Mouse (Mus musculus) intestine, embryonic 16.5 days (tissue): ENCODE results near the gene Etfbkmt. TPM values are rescaled to one million over a fixed set of nuclear protein-coding genes. Genes with fewer than 3 reads are reported as not detected.
A peak's percentile ranks its signal among the peaks of the same experiment; 100 is the strongest.
"Not testable (repeated sequence)": the region's sequence is repeated elsewhere in the genome, so short reads cannot be mapped to it uniquely, and the experiment has no call there.

ENCODE experiments used
- ATAC-seq: fragments of 200-750 bp; cut with Nextera tagmentation; 2 replicates; pipeline ENCODE4 v1.8.0; 2017; ENCODE audit warnings: moderate TSS enrichment, moderate library complexity
- H3K27ac ChIP-seq: fragments of 300-500 bp; sonication (generic); 2 replicates; pipeline ENCODE4 v1.5.1; 2014; ENCODE audit warnings: mild to moderate bottlenecking, low read length
- H3K27me3 ChIP-seq: fragments of 300-500 bp; sonication (generic); replicated peaks from 2 replicates; pipeline ENCODE4 v1.6.1; 2014; ENCODE audit warnings: low read length, control low read depth, mixed read lengths; ENCODE audit not compliant: control insufficient read depth, insufficient read depth
- H3K36me3 ChIP-seq: fragments of 300-500 bp; sonication (generic); 2 replicates; pipeline ENCODE4 v1.6.1; 2014; ENCODE audit warnings: low read length, control low read depth; ENCODE audit not compliant: control insufficient read depth, insufficient read depth
- H3K4me1 ChIP-seq: fragments of 300-500 bp; sonication (generic); 2 replicates; pipeline ENCODE4 v1.6.1; 2014; ENCODE audit warnings: low read length, control low read depth, mixed read lengths; ENCODE audit not compliant: control insufficient read depth, insufficient read depth
- H3K4me2 ChIP-seq: fragments of 300-500 bp; sonication (generic); 2 replicates; pipeline ENCODE4 v1.6.1; 2014; ENCODE audit warnings: low read depth, low read length, control low read depth
- H3K4me3 ChIP-seq: fragments of 300-500 bp; sonication (generic); 2 replicates; pipeline ENCODE4 v1.5.1; 2014; ENCODE audit warnings: mild to moderate bottlenecking, low read length
- H3K9ac ChIP-seq: fragments of 300-500 bp; sonication (generic); 2 replicates; pipeline ENCODE4 v1.6.1; 2014; ENCODE audit warnings: low read depth, low read length
- H3K9me3 ChIP-seq: fragments of 300-500 bp; sonication (generic); 2 replicates; pipeline ENCODE4 v1.6.1; 2016; ENCODE audit warnings: low read length, control low read depth; ENCODE audit not compliant: control insufficient read depth
- WGBS: fragments of 180-500 bp; shearing (Covaris S2); extraction: QIAGEN DNeasy Blood & Tissue Kit; methylation state at CpG from one replicate; pipeline ENCODE4 v1.1.7; 2014; 5-methylcytosine and 5-hydroxymethylcytosine counted together
- polyA plus RNA-seq: library from polyadenylated mRNA; unstranded; fragments of >200 nt; fragmentation: Nextera tagmentation; extraction: Ambion mirVana; gene quantifications from 2 replicates; pipeline ENCODE4 v1.2.1, GENCODE M21; 2015

Gene Etfbkmt
- polyA plus RNA-seq, 1 experiment from 2014 or later: 16.1 TPM

DNA sequence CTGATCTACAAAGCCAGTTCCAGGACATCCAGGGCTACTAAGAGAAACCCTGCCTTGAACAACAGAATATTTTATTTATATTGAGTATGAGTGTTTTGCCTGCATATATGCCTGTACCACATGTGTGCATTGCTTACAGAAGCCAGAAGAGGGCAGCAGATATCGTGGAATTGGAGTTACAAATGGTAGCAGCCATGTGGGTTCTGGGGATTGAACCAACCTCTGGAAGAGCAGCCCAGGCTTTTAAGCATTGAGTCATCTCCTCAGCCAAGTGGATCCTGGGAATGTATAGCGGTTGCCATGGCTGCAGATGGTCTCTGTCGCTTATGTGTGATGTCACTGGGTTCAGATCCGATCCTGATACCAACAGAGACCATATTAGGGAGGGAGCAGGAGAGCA is 13.0 kb upstream of the Etfbkmt start:
- Histone ChIP-seq H3K9me3 (no peaks in the 10 kb centered on the region), H3K4me3 (no peak overlapping the region), H3K4me2 (no peak overlapping the region), H3K9ac (no peak overlapping the region), H3K27me3 (no peaks in the 10 kb centered on the region), H3K27ac (no peak overlapping the region), H3K36me3 (no peaks in the 10 kb centered on the region), H3K4me1 (no peaks in the 10 kb centered on the region)
- no peak for ATAC-seq
- 66% methylated on average over 4 of the region's 4 CpGs for WGBS

GRCm38 (mm10) chr6:149129870-149130269 is 9.8 kb upstream of the Etfbkmt start, which contains the start of gene Gm10203:
TSS of gene Gm10203 (plus strand) at chr6:149130170.
- not testable (repeated sequence) for ATAC-seq, H3K27me3 ChIP-seq, H3K27ac ChIP-seq, H3K4me1 ChIP-seq, H3K36me3 ChIP-seq, H3K9me3 ChIP-seq, H3K4me2 ChIP-seq, H3K4me3 ChIP-seq, H3K9ac ChIP-seq
- WGBS: 88% methylated on average over 8 of the region's 8 CpGs

DNA sequence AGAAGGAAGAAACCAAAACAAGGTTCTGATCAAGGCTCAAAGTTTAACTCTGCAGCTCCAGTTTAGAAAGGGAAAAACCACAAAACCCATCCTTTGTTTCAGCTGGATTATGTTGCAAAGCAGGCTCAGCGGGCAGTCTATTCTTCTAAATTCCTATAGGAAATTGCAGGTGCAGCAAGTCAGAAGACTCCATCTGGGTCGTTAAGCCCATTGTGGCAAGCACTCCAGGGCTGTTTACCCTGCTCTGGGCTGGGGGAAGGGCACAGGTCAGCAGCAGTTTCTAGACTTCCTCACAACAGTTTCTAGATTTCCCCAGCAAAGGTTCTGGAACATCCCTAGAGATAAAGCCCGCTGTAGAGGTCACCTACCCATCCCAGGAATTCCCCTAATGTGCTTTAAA is 8.5 kb upstream of the Etfbkmt start:
- Histone ChIP-seq H3K9ac (no peak overlapping the region), H3K4me1 (peaks cover 12% of the 10 kb centered on the region), H3K27ac (no peak overlapping the region), H3K36me3 (no peaks in the 10 kb centered on the region), H3K27me3 (no peaks in the 10 kb centered on the region), H3K4me3 (no peak overlapping the region), H3K4me2 (no peak overlapping the region), H3K9me3 (no peaks in the 10 kb centered on the region)
- no peak for ATAC-seq
- WGBS: 29% methylated on average over 3 of the region's 3 CpGs

GRCm38 (mm10) chr6:149132311-149133077 is 7.2 kb upstream of the Etfbkmt start:
- Histone ChIP-seq H3K27ac (no peak overlapping the region), H3K36me3 (no peaks in the 10 kb centered on the region), H3K9me3 (no peaks in the 10 kb centered on the region), H3K4me2 (no peak overlapping the region), H3K4me3 (no peak overlapping the region), H3K4me1 (peaks cover 12% of the 10 kb centered on the region), H3K9ac (no peak overlapping the region), H3K27me3 (no peaks in the 10 kb centered on the region)
- WGBS: 31% methylated on average over 5 of the region's 5 CpGs
- ATAC-seq: peak; percentile 55

- Histone ChIP-seq H3K4me2 (no peak overlapping the region), H3K36me3 (no peaks in the 10 kb centered on the region), H3K4me1 (peaks cover 12% of the 10 kb centered on the region), H3K9ac (no peak overlapping the region), H3K4me3 (no peak overlapping the region), H3K9me3 (no peaks in the 10 kb centered on the region), H3K27ac (peak overlapping the region; percentile 59), H3K27me3 (no peaks in the 10 kb centered on the region)
- WGBS: 12% methylated on average over 5 of the region's 5 CpGs
- peak; percentile 79 for ATAC-seq
Measured at GRCm38 (mm10) chr6:149134391-149135150, 5.1 kb upstream of the Etfbkmt start.

- Histone ChIP-seq H3K4me1 (peaks cover 12% of the 10 kb centered on the region), H3K27me3 (no peaks in the 10 kb centered on the region), H3K4me3 (no peak overlapping the region), H3K36me3 (no peaks in the 10 kb centered on the region), H3K4me2 (no peak overlapping the region), H3K9me3 (no peaks in the 10 kb centered on the region), H3K27ac (no peak overlapping the region), H3K9ac (no peak overlapping the region)
- no peak for ATAC-seq
- WGBS: 58% methylated on average over 6 of the region's 6 CpGs
Measured at GRCm38 (mm10) chr6:149135631-149136030, 4.0 kb upstream of the Etfbkmt start.

- no peaks in the 10 kb centered on the region for H3K36me3 ChIP-seq
- H3K27ac ChIP-seq: no peak overlapping the region
- 0 out of 2 replicates have a peak, but pooled peaks have one; percentile 7 for ATAC-seq
- H3K4me1 ChIP-seq: peaks cover 18% of the 10 kb centered on the region
- H3K4me2 ChIP-seq: no peak overlapping the region
- no peak overlapping the region for H3K9ac ChIP-seq
- H3K4me3 ChIP-seq: no peak overlapping the region
- no peaks in the 10 kb centered on the region for H3K27me3 ChIP-seq
- 36% methylated on average over 2 of the region's 2 CpGs for WGBS
- H3K9me3 ChIP-seq: no peaks in the 10 kb centered on the region
Measured at GRCm38 (mm10) chr6:149137936-149138335, 1.7 kb upstream of the Etfbkmt start.

- ATAC-seq: no peak
- Histone ChIP-seq H3K27ac (no peak overlapping the region), H3K4me3 (no peak overlapping the region), H3K9me3 (no peaks in the 10 kb centered on the region), H3K4me2 (no peak overlapping the region), H3K4me1 (peaks cover 15% of the 10 kb centered on the region), H3K9ac (no peak overlapping the region), H3K27me3 (no peaks in the 10 kb centered on the region), H3K36me3 (no peaks in the 10 kb centered on the region)
- 89% methylated on average over 3 of the region's 3 CpGs for WGBS
Measured at GRCm38 (mm10) chr6:149139011-149139410, 638 bp upstream of the Etfbkmt start.

GRCm38 (mm10) chr6:149141393-149142173 is 1.9 kb downstream of the Etfbkmt start:
- 5% methylated on average over 36 of the region's 36 CpGs for WGBS

More at GRCm38 (mm10) chr6:149141393-149142173, 1.9 kb downstream of the Etfbkmt start:
- peaks cover 8% of the 10 kb centered on the region; the same call in 1 of the 2 replicates for H3K36me3 ChIP-seq
- peak overlapping the region; percentile 62 for H3K4me3 ChIP-seq
- H3K9ac ChIP-seq: peak overlapping the region; percentile 72
- no peaks in the 10 kb centered on the region for H3K27me3 ChIP-seq
- H3K4me1 ChIP-seq: peaks cover 6% of the 10 kb centered on the region
- ATAC-seq: peak; percentile 94
- peak overlapping the region; percentile 73 for H3K27ac ChIP-seq
- no peaks in the 10 kb centered on the region for H3K9me3 ChIP-seq
- peak overlapping the region; percentile 80 for H3K4me2 ChIP-seq
